Mouse (Mus musculus) C2C12 (cell line): Measurements from ENCODE around the gene H2-T3. TPM values are rescaled to one million over a fixed set of nuclear protein-coding genes. Genes with fewer than 3 reads are reported as not detected.

ENCODE experiments used
- H3K27me3 ChIP-seq: one replicate; pipeline ENCODE4 v1.6.1; 2011; ENCODE audit not compliant: control insufficient read depth, insufficient read depth, insufficient read length
- H3K36me3 ChIP-seq: one replicate; pipeline ENCODE4 v1.6.1; 2011; ENCODE audit not compliant: control insufficient read depth, insufficient read depth
- H3K4me3 ChIP-seq: one replicate; pipeline ENCODE4 v1.5.1; 2011; ENCODE audit warnings: mild to moderate bottlenecking, control low read depth; ENCODE audit not compliant: poor library complexity, insufficient read depth, severe bottlenecking
- H3K79me2 ChIP-seq: one replicate; pipeline ENCODE4 v1.6.1; 2011; ENCODE audit not compliant: control insufficient read depth, insufficient read depth
- H3K79me3 ChIP-seq: one replicate; pipeline ENCODE4 v1.6.1; 2011; ENCODE audit warnings: low read depth, control low read depth
- H3ac ChIP-seq: one replicate; pipeline ENCODE3; 2011; ENCODE audit warnings: low read depth; ENCODE audit not compliant: control insufficient read depth, insufficient read length
- CEBPB ChIP-seq: IDR thresholded peaks from one replicate; pipeline ENCODE4 v1.6.1; 2011; ENCODE audit warnings: low read depth, mild to moderate bottlenecking, control low read depth, moderate library complexity
- CTCF ChIP-seq: IDR thresholded peaks from one replicate; pipeline ENCODE4 v1.5.1; 2011; ENCODE audit not compliant: control insufficient read depth, insufficient read depth, insufficient read length
- FOSL1 ChIP-seq: IDR thresholded peaks from one replicate; pipeline ENCODE4 v1.8.0; 2011; ENCODE audit warnings: mild to moderate bottlenecking, low read length; ENCODE audit not compliant: poor library complexity, insufficient read depth, severe bottlenecking
- MAX ChIP-seq: IDR thresholded peaks from one replicate; pipeline ENCODE4 v1.6.1; 2011; ENCODE audit warnings: mild to moderate bottlenecking, control low read depth
- MYOD1 ChIP-seq: IDR thresholded peaks from one replicate; pipeline ENCODE4 v1.6.1; 2011; ENCODE audit warnings: low read depth; ENCODE audit not compliant: control insufficient read depth, insufficient read length
- MYOG ChIP-seq: IDR thresholded peaks from one replicate; pipeline ENCODE4 v1.6.1; 2011; ENCODE audit not compliant: control insufficient read depth, insufficient read length; ENCODE audit errors: extremely low read depth
- USF1 ChIP-seq: IDR thresholded peaks from one replicate; pipeline ENCODE4 v1.6.1; 2011; ENCODE audit warnings: low read depth, mild to moderate bottlenecking, control low read depth, moderate library complexity
- polyA plus RNA-seq: library from polyadenylated mRNA; unstranded; fragments of >200 nt; fragmentation: generic; extraction: Trizol; gene quantifications from one replicate; pipeline ENCODE4 v1.2.1, GENCODE M21; 2012; ENCODE audit warnings: missing spikeins

The H2-T3 gene
- polyA plus RNA-seq, 1 experiment = not detected

DNA sequence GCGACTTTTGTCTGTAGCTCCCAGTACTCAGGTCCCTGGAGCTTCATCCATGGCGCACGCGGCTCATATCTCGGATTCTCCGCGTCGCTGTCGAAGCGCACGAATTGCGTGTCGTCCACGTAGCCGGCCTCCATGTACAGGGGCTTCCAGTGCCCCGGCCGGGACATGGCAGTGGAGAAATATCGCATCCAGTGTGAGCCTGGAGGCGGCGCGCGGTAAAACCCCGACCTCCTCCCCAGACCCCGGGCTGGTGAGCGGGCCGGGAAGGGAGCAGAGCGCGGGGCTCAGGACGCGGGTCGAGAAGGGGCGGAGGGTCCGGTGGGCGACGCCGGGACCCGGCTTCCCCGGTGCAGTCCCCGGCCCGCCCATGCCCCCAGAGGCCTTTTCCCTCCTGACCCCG is 15.8 kb upstream of the H2-T3 start:
- peaks cover 14% of the 10 kb centered on the region for H3K27me3 ChIP-seq
- H3ac ChIP-seq = no peak overlapping the region
- no peaks in the 10 kb centered on the region for H3K79me3 ChIP-seq
- H3K4me3 ChIP-seq = no peak overlapping the region
- H3K79me2 ChIP-seq = no peaks in the 10 kb centered on the region
- no peaks in the 10 kb centered on the region for H3K36me3 ChIP-seq
- TF ChIP-seq FOSL1 (no peak), MYOD1 (no peak), CEBPB (no peak), MYOG (no peak), MAX (no peak), USF1 (no peak), CTCF (no peak)

DNA sequence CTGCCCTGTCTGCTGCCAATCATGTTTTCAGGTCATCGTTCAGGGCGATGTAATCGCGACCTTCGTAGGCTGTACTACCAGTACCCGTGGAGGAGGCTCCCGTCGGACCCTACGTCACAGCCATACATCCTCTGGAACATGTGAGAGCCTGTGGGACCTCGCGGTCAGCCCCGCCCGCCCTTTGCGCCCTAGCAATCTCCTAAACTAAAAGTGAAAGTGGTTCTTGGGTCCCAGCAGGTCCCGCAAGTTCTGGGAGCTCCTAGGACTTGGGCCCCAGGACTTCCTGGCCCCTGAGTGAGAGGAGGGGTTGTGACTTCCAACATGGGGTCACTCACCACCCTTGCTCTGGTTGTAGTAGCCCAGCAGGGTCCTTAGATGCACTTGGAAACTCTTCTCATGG is 15.4 kb upstream of the H2-T3 start:
- TF ChIP-seq FOSL1 (no peak), CTCF (no peak), MYOD1 (no peak), USF1 (no peak), MAX (no peak), CEBPB (no peak), MYOG (no peak)
- no peaks in the 10 kb centered on the region for H3K79me2 ChIP-seq
- H3K4me3 ChIP-seq = no peak overlapping the region
- no peaks in the 10 kb centered on the region for H3K36me3 ChIP-seq
- no peaks in the 10 kb centered on the region for H3K79me3 ChIP-seq
- peaks cover 11% of the 10 kb centered on the region for H3K27me3 ChIP-seq
- no peak overlapping the region for H3ac ChIP-seq

DNA sequence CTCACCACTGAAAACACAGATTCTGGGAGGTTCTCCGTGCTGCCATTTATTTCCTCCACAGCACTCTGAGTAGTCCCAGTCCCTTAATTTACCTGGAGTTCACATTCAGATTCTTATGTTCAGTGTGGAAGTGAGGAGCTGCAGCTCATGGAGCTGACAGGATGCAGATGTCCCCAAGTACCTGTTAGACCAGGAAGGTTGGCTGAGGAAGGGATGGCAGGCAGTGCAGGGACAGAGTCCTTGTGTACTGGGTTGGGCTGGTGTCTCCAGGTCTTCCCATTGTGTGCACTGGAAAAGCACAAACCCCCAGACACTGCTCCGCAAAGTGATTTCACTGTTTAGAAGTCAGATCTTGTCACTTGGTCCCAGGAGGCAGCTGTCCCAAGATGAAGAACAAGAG is 11.8 kb upstream of the H2-T3 start:
- Histone ChIP-seq H3K79me3 (no peaks in the 10 kb centered on the region), H3K79me2 (no peaks in the 10 kb centered on the region), H3K4me3 (no peak overlapping the region), H3K36me3 (no peaks in the 10 kb centered on the region), H3K27me3 (peaks cover 20% of the 10 kb centered on the region), H3ac (no peak overlapping the region)
- no peak for TF ChIP-seq USF1

DNA sequence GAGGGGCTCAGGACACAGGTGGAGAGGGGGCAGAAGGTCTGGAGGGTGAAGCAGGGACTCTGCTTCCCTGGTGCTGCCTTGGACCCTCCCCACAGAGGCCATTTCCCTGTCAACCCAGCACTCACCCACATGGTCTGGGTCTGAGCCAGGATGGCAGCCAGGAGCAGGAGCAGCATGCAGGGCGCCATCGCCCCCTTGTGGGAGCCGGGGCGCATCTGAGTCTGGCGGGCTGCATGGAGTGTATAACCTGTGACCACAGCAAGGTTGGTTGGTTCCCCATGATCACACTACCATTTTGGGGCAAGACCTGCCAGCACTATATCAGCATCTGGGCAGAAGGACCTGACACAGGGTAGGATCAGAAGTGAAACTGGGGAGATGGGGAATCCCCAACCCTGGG is 8.2 kb upstream of the H2-T3 start:
- Histone ChIP-seq H3K79me2 (no peaks in the 10 kb centered on the region), H3K79me3 (no peaks in the 10 kb centered on the region), H3ac (no peak overlapping the region), H3K4me3 (no peak overlapping the region), H3K27me3 (peaks cover 28% of the 10 kb centered on the region), H3K36me3 (no peaks in the 10 kb centered on the region)
- no peak for TF ChIP-seq MAX
- no peak for TF ChIP-seq CTCF
- no peak for TF ChIP-seq FOSL1
- no peak for TF ChIP-seq CEBPB
- TF ChIP-seq MYOD1 = no peak
- no peak for TF ChIP-seq USF1
- TF ChIP-seq MYOG = no peak

DNA sequence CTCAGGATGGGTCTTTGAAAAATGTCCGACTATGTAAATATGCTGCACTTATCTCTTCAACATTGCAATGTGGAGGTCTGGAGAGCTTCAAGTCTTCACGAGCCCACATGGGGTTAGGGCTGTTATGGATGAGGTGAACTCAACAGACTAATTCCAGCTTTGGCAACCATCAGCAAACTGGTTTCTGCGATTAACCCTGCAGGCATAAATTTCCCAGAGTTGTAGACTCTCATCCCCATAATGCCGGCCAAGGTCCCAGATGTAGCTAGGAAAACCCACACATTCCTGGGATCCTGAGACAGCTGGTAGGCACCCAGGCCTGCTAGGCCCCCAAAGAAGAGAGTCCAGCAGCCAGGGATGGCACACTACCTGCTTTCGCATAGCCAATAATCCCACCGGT is 4.4 kb upstream of the H2-T3 start:
- TF ChIP-seq MYOG (no peak), MYOD1 (no peak), FOSL1 (no peak), CTCF (no peak), CEBPB (no peak)
- no peak overlapping the region for H3K4me3 ChIP-seq
- no peaks in the 10 kb centered on the region for H3K79me3 ChIP-seq
- H3K79me2 ChIP-seq = no peaks in the 10 kb centered on the region
- H3K36me3 ChIP-seq = no peaks in the 10 kb centered on the region
- H3ac ChIP-seq = no peak overlapping the region
- H3K27me3 ChIP-seq = peaks cover 44% of the 10 kb centered on the region

DNA sequence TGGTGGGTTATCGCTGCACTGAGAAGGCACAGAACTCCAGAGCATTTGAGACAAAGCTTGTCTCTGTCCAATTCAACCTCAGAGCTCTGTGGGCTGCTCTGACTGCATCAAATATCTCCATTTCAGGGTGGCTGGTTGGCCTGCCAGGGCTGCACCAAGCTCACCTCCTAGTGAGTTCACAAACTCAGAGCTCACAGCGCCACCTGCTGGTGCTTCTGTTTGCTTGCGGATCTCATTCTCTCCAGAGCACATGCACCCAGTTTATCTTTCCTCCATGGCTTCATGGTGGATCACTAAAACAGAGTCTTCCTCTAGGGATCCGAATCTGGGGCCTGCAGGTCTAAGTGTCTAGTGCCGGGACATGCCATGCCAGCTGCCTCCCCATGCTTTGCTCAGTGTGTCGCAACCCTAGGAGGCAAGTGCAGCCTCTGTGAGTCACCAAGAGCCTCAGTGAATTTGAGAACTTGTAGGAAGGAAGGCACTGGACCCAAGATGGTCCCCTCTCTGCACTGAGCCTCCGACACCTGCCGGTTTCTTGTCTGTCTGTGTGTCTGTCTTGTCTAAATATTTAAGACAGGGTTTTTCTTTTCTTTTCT is 3.6 kb upstream of the H2-T3 start:
- peaks cover 52% of the 10 kb centered on the region for H3K27me3 ChIP-seq
- H3K79me2 ChIP-seq = no peaks in the 10 kb centered on the region
- no peak overlapping the region for H3ac ChIP-seq
- H3K4me3 ChIP-seq = no peak overlapping the region
- no peaks in the 10 kb centered on the region for H3K36me3 ChIP-seq
- H3K79me3 ChIP-seq = no peaks in the 10 kb centered on the region
- TF ChIP-seq CTCF (peak; percentile 63), MYOG (no peak), CEBPB (peak; percentile 85)
